In genomic region chr14:47297785-47298407, GRCm38 (mm10) we compare ENCODE assay signal across 7 mouse cellular contexts. TPM values are rescaled to one million over a fixed set of nuclear protein-coding genes. Genes with fewer than 3 reads are reported as not detected.
DNase-seq lines count a peak whose midpoint lies in the region; ATAC-seq and TF ChIP-seq lines count a peak whose summit lies in the region.

Gene Mapk1ip1l, plus strand, starts transcription at chr14:47298266.

- peak; percentile 74 for ATAC-seq in embryonic facial prominence, embryonic 12.5 days (ENCODE audit: insufficient number of reproducible peaks, insufficient read depth, low FRiP score, low TSS enrichment)
- ATAC-seq in limb, embryonic 12.5 days (ENCODE audit: insufficient number of reproducible peaks, insufficient read depth, low FRiP score, low TSS enrichment, low read depth) = peak; percentile 87
- ATAC-seq in midbrain, embryonic 15.5 days (replicated peaks) = peak; percentile 94

- peak within 1 kb of the TSS; percentile 79 for H3K4me2 ChIP-seq in embryonic facial prominence, embryonic 12.5 days (replicated peaks)
- H3K4me2 ChIP-seq in limb, embryonic 12.5 days = peak within 1 kb of the TSS; percentile 68
- H3K4me2 ChIP-seq in midbrain, embryonic 15.5 days = peak within 1 kb of the TSS; percentile 85

- DNase-seq in adrenal gland, postnatal 25 days = peak; percentile 94
- peak; percentile 92 to 95 for DNase-seq in heart, adult 18-20 months
- peak; percentile 92 for DNase-seq in kidney, adult 2 months
- DNase-seq in spleen, adult 2 months (ENCODE audit: low read depth in 1 of 2, low spot score in 2 of 2) = peak; percentile 57 to 85

- H3K9ac ChIP-seq in embryonic facial prominence, embryonic 12.5 days = peak within 1 kb of the TSS; percentile 98
- peak within 1 kb of the TSS; percentile 98 for H3K9ac ChIP-seq in limb, embryonic 12.5 days (replicated peaks)
- H3K9ac ChIP-seq in midbrain, embryonic 15.5 days = peak within 1 kb of the TSS; percentile 100

- no peaks in the 10 kb centered on the region for H3K9me3 ChIP-seq in embryonic facial prominence, embryonic 12.5 days
- no peaks in the 10 kb centered on the region for H3K9me3 ChIP-seq in limb, embryonic 12.5 days
- H3K9me3 ChIP-seq in midbrain, embryonic 15.5 days = no peaks in the 10 kb centered on the region

- peaks cover 13% of the 10 kb centered on the region for H3K4me1 ChIP-seq in embryonic facial prominence, embryonic 12.5 days
- H3K4me1 ChIP-seq in kidney, adult 2 months (ENCODE audit: control insufficient read depth, insufficient read depth, low read length) = peaks cover 16% of the 10 kb centered on the region
- peaks cover 20% of the 10 kb centered on the region for H3K4me1 ChIP-seq in limb, embryonic 12.5 days (replicated peaks)
- peaks cover 22% of the 10 kb centered on the region for H3K4me1 ChIP-seq in midbrain, embryonic 15.5 days
- peaks cover 2% of the 10 kb centered on the region; the same call in 1 of the 2 replicates for H3K4me1 ChIP-seq in spleen, adult 2 months (ENCODE audit: control insufficient read depth, insufficient read depth, insufficient read length)

- peak; percentile 72 for TF ChIP-seq CTCF in kidney, adult 2 months (conservative IDR thresholded peaks at IDR 0.05; ENCODE audit: insufficient read depth, insufficient read length, low read depth, low read length)
- TF ChIP-seq CTCF in spleen, adult 2 months (IDR thresholded peaks at IDR 0.05; ENCODE audit: extremely low read depth, insufficient read depth, insufficient read length, insufficient replicate concordance) = peak; percentile 90

- H3K4me3 ChIP-seq in embryonic facial prominence, embryonic 12.5 days = peak within 1 kb of the TSS; percentile 95
- peak within 1 kb of the TSS; percentile 99 for H3K4me3 ChIP-seq in kidney, adult 2 months (ENCODE audit: insufficient read depth, low read depth, low read length)
- peak within 1 kb of the TSS; percentile 96 for H3K4me3 ChIP-seq in limb, embryonic 12.5 days (replicated peaks)
- peak within 1 kb of the TSS; percentile 99 for H3K4me3 ChIP-seq in midbrain, embryonic 15.5 days
- peak within 1 kb of the TSS; percentile 100 for H3K4me3 ChIP-seq in spleen, adult 2 months (ENCODE audit: extremely low read depth, insufficient read depth, insufficient read length)

- peaks cover 5% of the 10 kb centered on the region for H3K36me3 ChIP-seq in embryonic facial prominence, embryonic 12.5 days
- no peaks in the 10 kb centered on the region for H3K36me3 ChIP-seq in kidney, adult 2 months (ENCODE audit: control insufficient read depth, insufficient read depth, low read length)
- peaks cover 15% of the 10 kb centered on the region for H3K36me3 ChIP-seq in limb, embryonic 12.5 days
- H3K36me3 ChIP-seq in midbrain, embryonic 15.5 days (replicated peaks) = no peaks in the 10 kb centered on the region
- H3K36me3 ChIP-seq in spleen, adult 2 months (ENCODE audit: control insufficient read depth, insufficient read depth, low read length) = peaks cover 2% of the 10 kb centered on the region; the same call in 1 of the 2 replicates

- peak within 1 kb of the TSS; percentile 97 for H3K27ac ChIP-seq in embryonic facial prominence, embryonic 12.5 days
- H3K27ac ChIP-seq in kidney, adult 2 months (ENCODE audit: insufficient read depth, low read depth, low read length) = peak within 1 kb of the TSS; percentile 95
- H3K27ac ChIP-seq in limb, embryonic 12.5 days = peak within 1 kb of the TSS; percentile 97
- peak within 1 kb of the TSS; percentile 98 for H3K27ac ChIP-seq in midbrain, embryonic 15.5 days
- H3K27ac ChIP-seq in spleen, adult 2 months (ENCODE audit: insufficient read depth, low read length) = peak within 1 kb of the TSS; percentile 98

- TF ChIP-seq POLR2A in kidney, adult 2 months (IDR thresholded peaks at IDR 0.05; ENCODE audit: low read depth, low read length) = peak; percentile 77
- TF ChIP-seq POLR2A in spleen, adult 2 months (IDR thresholded peaks at IDR 0.05; ENCODE audit: low read depth, low read length) = peak; percentile 73

- under 1% methylated on average over 34 of the region's 34 CpGs for WGBS in embryonic facial prominence, embryonic 12.5 days
- under 1% methylated on average over 34 of the region's 34 CpGs for WGBS in kidney, adult 2 months
- WGBS in limb, embryonic 12.5 days = 1% methylated on average over 34 of the region's 34 CpGs
- 1% methylated on average over 34 of the region's 34 CpGs for WGBS in midbrain, embryonic 15.5 days
- WGBS in spleen, adult 2 months = under 1% methylated on average over 34 of the region's 34 CpGs

- H3K27me3 ChIP-seq in embryonic facial prominence, embryonic 12.5 days = no peaks in the 10 kb centered on the region
- no peaks in the 10 kb centered on the region for H3K27me3 ChIP-seq in kidney, adult 2 months (replicated peaks; ENCODE audit: control insufficient read depth, insufficient read depth, low read length)
- H3K27me3 ChIP-seq in limb, embryonic 12.5 days = no peaks in the 10 kb centered on the region
- H3K27me3 ChIP-seq in midbrain, embryonic 15.5 days (replicated peaks) = no peaks in the 10 kb centered on the region
- no peaks in the 10 kb centered on the region for H3K27me3 ChIP-seq in spleen, adult 2 months (ENCODE audit: control insufficient read depth, insufficient read depth, low read length)

RNA-seq across cellular contexts. Expression of gene Mapk1ip1l, which starts in this region (rescaled TPM):
- 60.6 and 77.5 TPM in 2 replicates for total RNA-seq in adrenal gland, postnatal 25 days (2021)
- polyA plus RNA-seq in embryonic facial prominence, embryonic 12.5 days (2016; fragmentation: Nextera tagmentation; extraction: Ambion mirVana) = 77.9 and 83.7 TPM in 2 replicates
- 10 to 100 TPM; 26.6 to 34.1 TPM for total RNA-seq in heart, adult 18-20 months (2021)
- 34.0 and 34.5 TPM in 2 replicates for polyA plus RNA-seq in kidney, adult 2 months (2012; rRNA removed)
- polyA plus RNA-seq in limb, embryonic 12.5 days (2016; fragmentation: Nextera tagmentation; extraction: Ambion mirVana) = 83.5 and 94.7 TPM in 2 replicates
- 47.5 and 49.3 TPM in 2 replicates for polyA plus RNA-seq in midbrain, embryonic 15.5 days (2015; fragmentation: Nextera tagmentation; extraction: Ambion mirVana)
- 38.1 and 40.4 TPM in 2 replicates for polyA plus RNA-seq in spleen, adult 2 months (2012; rRNA removed)

Comparison
In these comparisons a context has a peak if more than half of its experiments do, and no peak if none do; other contexts are left out.
1. Peak in every context shown above with its lines: DNase-seq, ATAC-seq, H3K4me3 ChIP-seq and H3K27ac ChIP-seq.